Mouse (Mus musculus): ENCODE results near the gene Ctsj. TPM values are rescaled to one million over a fixed set of nuclear protein-coding genes. Genes with fewer than 3 reads are reported as not detected.
"Not testable (repeated sequence)": the region's sequence is repeated elsewhere in the genome, so short reads cannot be mapped to it uniquely, and the experiment has no call there.

The Ctsj gene
- not detected for total RNA-seq (2022)

DNA sequence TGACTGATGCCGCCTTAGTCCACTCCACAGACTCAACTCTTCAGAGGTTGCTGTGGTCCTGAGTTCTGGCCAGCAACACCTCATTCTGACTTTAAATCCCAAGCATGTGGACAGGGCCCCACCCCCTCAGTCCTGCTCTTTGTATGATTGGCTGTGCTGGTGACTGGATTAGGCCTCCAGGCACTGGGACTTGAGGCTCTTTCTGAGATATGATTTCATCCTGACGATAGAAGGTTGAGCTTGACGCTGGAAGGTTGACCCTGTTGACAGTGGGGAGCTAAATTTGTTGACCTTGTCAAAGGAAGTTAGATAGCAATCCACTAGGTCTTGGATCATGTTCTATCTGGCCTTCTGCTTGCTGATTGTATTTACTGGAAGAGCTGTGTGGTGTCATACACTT is at the start of gene Ctsj:
Ctsj (minus strand) TSS at position 101 of the 400 bp plus-strand sequence.
- no peak for DNase-seq (ENCODE audit: low spot score)

DNA sequence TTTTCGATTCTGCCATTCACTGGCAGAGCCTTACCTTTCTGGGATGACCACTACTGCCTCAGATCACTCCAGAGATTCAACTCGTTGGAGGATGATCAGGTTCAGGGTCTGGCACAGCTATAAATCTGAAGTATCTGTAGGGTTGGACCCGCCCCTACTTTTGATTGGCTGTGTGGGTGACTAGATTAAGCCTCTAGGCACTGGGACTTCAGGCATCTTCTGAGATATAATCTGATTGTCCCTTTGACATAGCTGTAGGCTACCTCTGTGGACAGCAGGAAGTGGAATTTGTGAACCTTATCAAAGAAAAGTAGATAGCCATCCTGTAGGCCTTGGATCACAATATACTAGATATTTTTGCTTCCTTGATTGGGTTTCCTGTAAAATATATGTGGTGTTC is 34.8 kb upstream of the Ctsj start, which contains the start of gene Ctsq:
Ctsq (minus strand) TSS at position 101 of the 400 bp plus-strand sequence.
- DNase-seq (ENCODE audit: low spot score), result no peak

DNA sequence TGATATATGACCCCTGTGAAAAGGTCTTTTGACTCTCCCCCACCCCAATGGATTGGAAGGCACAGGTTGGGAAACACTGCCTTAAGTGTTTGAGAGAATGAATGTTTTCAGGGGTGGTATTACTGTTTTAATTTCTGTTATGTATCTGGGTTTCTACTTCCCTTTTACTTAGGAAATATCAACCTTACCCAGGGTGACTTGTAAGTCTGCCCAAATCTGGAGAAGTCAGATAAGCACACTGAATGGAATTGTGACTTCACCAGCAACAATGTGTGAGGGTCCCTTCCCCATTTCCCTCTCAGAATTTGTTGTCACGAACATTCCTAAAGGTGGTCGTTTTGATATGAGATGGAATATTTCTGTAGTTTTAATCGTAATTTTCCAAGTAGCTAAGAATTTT is 17.0 kb upstream of the Ctsj start:
- no peak for DNase-seq (ENCODE audit: low spot score)

DNA sequence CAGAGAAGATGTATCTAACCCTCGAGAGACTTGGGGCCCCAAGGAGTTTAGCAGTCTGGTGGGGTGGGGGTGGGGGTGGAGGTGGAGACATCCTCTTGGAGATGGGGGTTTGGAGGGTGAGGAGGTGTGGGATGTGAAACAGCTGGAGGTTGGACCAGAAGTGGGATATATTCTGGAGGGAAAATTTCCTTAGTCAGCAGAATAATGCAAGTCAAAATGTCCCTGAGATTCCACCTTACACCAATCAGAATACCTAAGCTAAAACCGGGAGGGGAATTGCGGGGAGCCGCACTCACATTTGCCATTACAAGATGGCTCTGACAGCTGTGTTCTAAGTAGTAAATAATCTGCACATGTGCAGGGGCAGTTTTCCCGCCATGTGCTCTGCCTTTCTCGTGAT is 16.1 kb upstream of the Ctsj start:
- no peak for DNase-seq (ENCODE audit: low spot score)

DNA sequence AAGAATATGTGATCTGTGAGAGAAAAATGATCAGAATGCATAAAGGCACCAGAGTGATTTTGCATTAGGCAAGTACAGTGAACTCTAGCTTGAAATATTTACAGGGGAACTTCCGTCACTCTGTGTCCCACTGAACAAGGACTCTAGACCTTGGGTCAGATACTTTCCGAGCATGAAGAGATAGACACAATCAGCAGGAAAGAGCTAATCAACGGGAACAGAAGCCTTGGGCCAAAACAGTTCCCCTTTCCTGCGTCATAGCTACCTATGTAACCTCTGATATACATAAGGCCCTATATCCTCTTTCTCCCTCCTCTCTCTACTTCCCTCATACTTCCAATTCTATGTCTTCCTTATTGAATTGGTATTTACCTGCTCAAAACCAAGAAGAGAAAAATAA is 4.4 kb upstream of the Ctsj start:
- DNase-seq (ENCODE audit: low spot score), result no peak

DNA sequence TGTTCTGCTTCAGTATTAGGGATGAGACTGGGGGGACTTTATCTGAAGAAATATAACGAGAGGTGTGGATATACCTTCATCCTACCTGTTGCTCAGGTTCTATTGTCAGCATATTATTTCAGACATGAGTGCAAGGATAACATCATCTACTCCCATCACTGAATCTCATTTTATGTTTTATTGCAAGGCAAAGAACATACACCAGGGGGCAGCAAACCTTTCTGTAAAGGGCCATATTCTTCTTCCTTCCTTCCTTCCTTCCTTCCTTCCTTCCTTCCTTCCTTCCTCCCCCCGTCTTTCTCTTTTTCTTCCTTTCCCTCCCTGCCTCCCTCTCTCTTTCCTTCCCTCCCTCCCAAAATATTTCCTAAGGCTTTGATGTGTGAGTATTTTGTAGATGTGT is 8.2 kb downstream of the Ctsj start:
- DNase-seq (ENCODE audit: low spot score), result no peak

DNA sequence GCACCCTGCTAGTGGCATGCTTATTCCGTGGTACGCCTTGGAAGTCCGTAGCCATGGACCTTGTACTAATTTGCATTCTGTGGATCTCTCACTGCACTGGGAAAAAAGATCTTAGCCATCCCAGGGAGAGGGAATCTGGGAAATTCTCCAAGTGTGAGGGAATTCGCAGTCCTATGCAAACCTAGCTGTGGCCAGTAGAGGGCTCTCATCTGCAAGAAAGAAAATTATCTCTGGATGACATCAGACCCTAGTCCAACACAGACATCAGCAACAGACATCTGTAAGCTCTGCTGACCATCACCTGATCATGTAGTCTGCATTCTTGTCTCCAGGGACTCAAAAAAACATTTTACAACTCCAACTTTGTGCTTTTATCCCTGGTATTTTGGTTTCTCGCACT is 18.8 kb downstream of the Ctsj start:
- not testable (repeated sequence) for DNase-seq (ENCODE audit: low spot score)

DNA sequence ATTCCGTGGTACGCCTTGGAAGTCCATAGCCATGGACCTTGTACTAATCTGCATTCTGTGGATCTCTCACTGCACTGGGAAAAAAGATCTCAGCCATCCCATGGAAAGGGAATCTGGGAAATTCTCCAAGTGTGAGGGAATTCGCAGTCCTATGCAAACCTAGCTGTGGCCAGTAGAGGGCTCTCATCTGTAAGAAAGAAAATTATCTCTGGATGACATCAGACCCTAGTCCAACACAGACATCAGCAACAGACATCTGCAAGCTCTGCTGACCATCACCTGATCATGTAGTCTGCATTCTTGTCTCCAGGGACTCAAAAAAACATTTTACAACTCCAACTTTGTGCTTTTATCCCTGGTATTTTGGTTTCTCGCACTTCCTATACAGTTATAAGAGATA is 33.4 kb downstream of the Ctsj start:
- not testable (repeated sequence) for DNase-seq (ENCODE audit: low spot score)

DNA sequence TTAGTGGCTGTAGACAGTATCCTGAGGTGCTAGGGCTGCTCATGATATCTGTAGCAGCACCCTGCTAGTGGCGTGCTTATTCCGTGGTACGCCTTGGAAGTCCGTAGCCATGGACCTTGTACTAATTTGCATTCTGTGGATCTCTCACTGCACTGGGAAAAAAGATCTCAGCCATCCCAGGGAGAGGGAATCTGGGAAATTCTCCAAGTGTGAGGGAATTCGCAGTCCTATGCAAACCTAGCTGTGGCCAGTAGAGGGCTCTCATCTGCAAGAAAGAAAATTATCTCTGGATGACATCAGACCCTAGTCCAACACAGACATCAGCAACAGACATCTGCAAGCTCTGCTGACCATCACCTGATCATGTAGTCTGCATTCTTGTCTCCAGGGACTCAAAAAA is 41.8 kb downstream of the Ctsj start:
- DNase-seq (ENCODE audit: low spot score), result not testable (repeated sequence)

DNA sequence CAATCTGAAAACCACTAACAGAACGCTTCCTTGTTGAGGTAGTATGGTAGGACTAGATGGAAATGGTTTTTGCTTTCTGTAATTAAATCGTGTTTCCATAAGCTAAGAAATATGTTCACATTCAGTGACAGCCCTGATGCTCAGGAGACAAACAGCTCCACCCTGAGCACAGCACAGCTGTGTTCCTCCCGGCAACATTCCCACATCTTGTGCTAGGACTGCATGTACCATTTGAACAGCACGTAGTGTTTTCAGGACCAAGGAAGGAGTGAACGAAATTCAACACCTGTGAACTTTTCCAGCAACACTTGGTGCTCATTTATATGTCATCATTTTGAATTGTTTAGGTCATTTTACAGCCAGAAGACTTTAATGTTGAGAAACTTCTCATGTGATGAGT is 44.1 kb downstream of the Ctsj start:
- DNase-seq (ENCODE audit: low spot score), result peak; percentile 48

Other genes starting within 250 kb of the Ctsj start
- gene BC051665, start 219.6 kb downstream of the Ctsj start, total RNA-seq (2022), result not detected
- not detected for gene Ctsll3, start 203.1 kb downstream of the Ctsj start, total RNA-seq (2022)
- under 1 TPM in 2 of 4 experiments, not detected in 2; 0.31 to 0.92 TPM for gene 4930486L24Rik, start 141.5 kb downstream of the Ctsj start, total RNA-seq (2022)
- gene Gm49392, start 109.1 kb downstream of the Ctsj start, total RNA-seq (2022), result 1 to 10 TPM in 3 of 4 experiments, under 1 TPM in 1; 0.69 to 2.7 (median 1.4) TPM
- 10 to 100 TPM in 1 of 4 experiments, 1 to 10 TPM in 3; 4.5 to 11.0 (median 6.1) TPM for gene Ctla2b, start 108.5 kb downstream of the Ctsj start, total RNA-seq (2022)
- not detected for gene Tpbpb, start 101.1 kb downstream of the Ctsj start, total RNA-seq (2022)
- gene Gm49393, start 70.4 kb downstream of the Ctsj start, total RNA-seq (2022), result not detected
- 1 to 10 TPM; 1.5 to 5.0 (median 3.1) TPM for gene Gm49391, start 69.4 kb downstream of the Ctsj start, total RNA-seq (2022)
- 10 to 100 TPM; 61.7 to 73.7 (median 68.6) TPM for gene Ctla2a, start 69.3 kb downstream of the Ctsj start, total RNA-seq (2022)
- gene Tpbpa, start 64.0 kb downstream of the Ctsj start, total RNA-seq (2022), result not detected
- not detected for gene Ctsq, start 34.7 kb upstream of the Ctsj start, total RNA-seq (2022)
- gene Ctsr, start 158.3 kb upstream of the Ctsj start, total RNA-seq (2022), result not detected
- gene Cts6, start 197.5 kb upstream of the Ctsj start, total RNA-seq (2022), result not detected
- gene Cts8, start 249.4 kb upstream of the Ctsj start, total RNA-seq (2022), result not detected

Data from heart, adult 8-10 months (tissue).